ENCODE assay signal across 16 mouse cellular contexts in genomic region chr11:26100077-26100476, GRCm38 (mm10).
"Had no signal": no experiment of that assay in that cellular context is flagged by ENCODE, and none has a peak within 500 bp of the region (broad histone marks: within the 10 kb centered on the region; RNA-seq: fewer than 3 reads in every experiment).

No protein-coding gene starts in this region.

- DNase-seq: kidney, adult 9 months; kidney, postnatal 36 days; lung, embryonic 14.5 days; lung, postnatal 10 days; right cerebral cortex, postnatal 14 days; thymus, adult 2 months; thymus, postnatal 36 days had no signal

- H3K9ac ChIP-seq: limb, embryonic 15.5 days; liver, embryonic 12.5 days; lung, embryonic 14.5 days; midbrain, embryonic 15.5 days; neural tube, embryonic 13.5 days; stomach, embryonic 15.5 days had no signal

- H3K4me2 ChIP-seq: limb, embryonic 15.5 days; liver, embryonic 12.5 days; lung, embryonic 14.5 days; midbrain, embryonic 11.5 days; midbrain, embryonic 15.5 days; neural tube, embryonic 13.5 days; stomach, embryonic 15.5 days had no signal

- H3K27ac ChIP-seq: kidney, postnatal 0 days; limb, embryonic 15.5 days; liver, embryonic 12.5 days; macrophage; midbrain, embryonic 15.5 days; neural tube, embryonic 13.5 days; stomach, embryonic 15.5 days had no signal

- H3K9me3 ChIP-seq: limb, embryonic 15.5 days; liver, embryonic 12.5 days; megakaryocyte, embryonic 14.5 days; midbrain, embryonic 15.5 days; neural tube, embryonic 13.5 days; stomach, embryonic 15.5 days had no signal

- H3K4me3 ChIP-seq: limb, embryonic 15.5 days; liver, embryonic 12.5 days; megakaryocyte, embryonic 14.5 days; midbrain, embryonic 15.5 days; neural tube, embryonic 13.5 days; stomach, embryonic 15.5 days had no signal

- H3K36me3 ChIP-seq: limb, embryonic 15.5 days; liver, embryonic 12.5 days; midbrain, embryonic 15.5 days; neural tube, embryonic 13.5 days; stomach, embryonic 15.5 days had no signal

- H3K27me3 ChIP-seq: limb, embryonic 15.5 days; liver, embryonic 12.5 days; megakaryocyte, embryonic 14.5 days; midbrain, embryonic 15.5 days; neural tube, embryonic 13.5 days; stomach, embryonic 15.5 days had no signal

- H3K4me1 ChIP-seq: limb, embryonic 15.5 days; liver, embryonic 12.5 days; megakaryocyte, embryonic 14.5 days; stomach, embryonic 15.5 days had no signal

- ATAC-seq: liver, embryonic 12.5 days; midbrain, embryonic 15.5 days had no signal
